Mouse (Mus musculus): ENCODE data around the gene Nono. TPM values are rescaled to one million over a fixed set of nuclear protein-coding genes. Genes with fewer than 3 reads are reported as not detected.
"Not testable (repeated sequence)": the region's sequence is repeated elsewhere in the genome, so short reads cannot be mapped to it uniquely, and the experiment has no call there.

Gene Nono
- polyA plus RNA-seq, 1 experiment, result 183 TPM

- no peaks in the 10 kb centered on the region for H3K79me2 ChIP-seq (ENCODE audit: control insufficient read depth, insufficient read depth)
- H3K4me2 ChIP-seq (ENCODE audit: low read depth), result peak overlapping the region; percentile 12
- no peak overlapping the region for H3K4me3 ChIP-seq
- TF ChIP-seq E2F4 (IDR thresholded peaks at IDR 0.05; ENCODE audit: insufficient read depth) (no peak), TCF12 (IDR thresholded peaks at IDR 0.05; ENCODE audit: insufficient read depth, poor library complexity, severe bottlenecking) (no peak), SRF (IDR thresholded peaks at IDR 0.05; ENCODE audit: control insufficient read depth, insufficient read length, low read depth) (no peak)
- no peaks in the 10 kb centered on the region for H3K27me3 ChIP-seq (ENCODE audit: control insufficient read depth, insufficient read depth, insufficient read length)
- H3ac ChIP-seq (ENCODE audit: control insufficient read depth, insufficient read length), result no peak overlapping the region
- H3K36me3 ChIP-seq (ENCODE audit: control insufficient read depth, insufficient read depth), result peaks cover 4% of the 10 kb centered on the region
These were observed 43.1 kb downstream of the Nono start for GRCm38 (mm10) chrX:101472202-101472601.

GRCm38 (mm10) chrX:101481604-101482350, 52.7 kb downstream of the Nono start:
- no peaks in the 10 kb centered on the region for H3K79me2 ChIP-seq (ENCODE audit: control insufficient read depth, insufficient read depth)
- no peak overlapping the region for H3K4me2 ChIP-seq (ENCODE audit: low read depth)
- H3ac ChIP-seq (ENCODE audit: control insufficient read depth, insufficient read length), result no peak overlapping the region
- H3K36me3 ChIP-seq (ENCODE audit: control insufficient read depth, insufficient read depth), result no peaks in the 10 kb centered on the region
- no peak overlapping the region for H3K4me3 ChIP-seq
- H3K27me3 ChIP-seq (ENCODE audit: control insufficient read depth, insufficient read depth, insufficient read length), result no peaks in the 10 kb centered on the region
- TF ChIP-seq TCF3 (IDR thresholded peaks at IDR 0.05; ENCODE audit: insufficient read length, low read depth) (no peak), CEBPB (IDR thresholded peaks at IDR 0.05; ENCODE audit: insufficient read depth, poor library complexity, severe bottlenecking) (no peak), MYOG (IDR thresholded peaks at IDR 0.05; ENCODE audit: control insufficient read depth in 1 of 3, insufficient read depth in 1 of 3, insufficient read length in 2 of 3, low read depth in 2 of 3) (no peak), SRF (IDR thresholded peaks at IDR 0.05; ENCODE audit: control insufficient read depth, insufficient read length, low read depth) (no peak), TCF12 (IDR thresholded peaks at IDR 0.05; ENCODE audit: insufficient read depth, poor library complexity, severe bottlenecking) (no peak), POLR2AphosphoS2 (IDR thresholded peaks at IDR 0.05; ENCODE audit: insufficient read length, low read depth) (no peak), USF1 (IDR thresholded peaks at IDR 0.05; ENCODE audit: low read depth) (no peak), REST (IDR thresholded peaks at IDR 0.05; ENCODE audit: insufficient read depth, insufficient read length) (no peak), POLR2A (IDR thresholded peaks at IDR 0.05; ENCODE audit: insufficient read length, low read depth) (no peak)

- not testable (repeated sequence) for H3K4me3 ChIP-seq; H3K27me3 ChIP-seq (ENCODE audit: control insufficient read depth, insufficient read depth, insufficient read length); H3ac ChIP-seq (ENCODE audit: control insufficient read depth, insufficient read length); H3K79me2 ChIP-seq (ENCODE audit: control insufficient read depth, insufficient read depth); H3K4me2 ChIP-seq (ENCODE audit: low read depth); H3K36me3 ChIP-seq (ENCODE audit: control insufficient read depth, insufficient read depth)
- TF ChIP-seq MYOG (IDR thresholded peaks at IDR 0.05; ENCODE audit: control insufficient read depth in 1 of 3, insufficient read depth in 1 of 3, insufficient read length in 2 of 3, low read depth in 2 of 3) (peak; percentile 63 to 82 (median 64)), MYOD1 (IDR thresholded peaks at IDR 0.05; ENCODE audit: control insufficient read depth in 1 of 3, insufficient read length in 2 of 3, low read depth in 2 of 3) (peak in 2 of 3 experiments; percentile 60 to 71)
These were observed 57.5 kb downstream of the Nono start for GRCm38 (mm10) chrX:101486487-101487152.

Other genes with a start within 250 kb of the Nono start
- gene Snx12, start 206.8 kb upstream of the Nono start, polyA plus RNA-seq (2012; fragmentation: generic; extraction: Trizol), result 46.3 TPM
- gene Foxo4, start 174.8 kb upstream of the Nono start, polyA plus RNA-seq (2012; fragmentation: generic; extraction: Trizol), result 20.0 TPM
- not detected for gene Gm614, start 165.3 kb upstream of the Nono start, polyA plus RNA-seq (2012; fragmentation: generic; extraction: Trizol)
- 4.5 TPM for gene Il2rg, start 161.1 kb upstream of the Nono start, polyA plus RNA-seq (2012; fragmentation: generic; extraction: Trizol)
- not detected for gene Gm20489, start 160.3 kb upstream of the Nono start, polyA plus RNA-seq (2012; fragmentation: generic; extraction: Trizol)
- gene Med12, start 155.3 kb upstream of the Nono start, polyA plus RNA-seq (2012; fragmentation: generic; extraction: Trizol), result 29.6 TPM
- not detected for gene Nlgn3, start 130.2 kb upstream of the Nono start, polyA plus RNA-seq (2012; fragmentation: generic; extraction: Trizol)
- gene Gjb1, start 52.9 kb upstream of the Nono start, polyA plus RNA-seq (2012; fragmentation: generic; extraction: Trizol), result not detected
- gene Zmym3, start 8.5 kb upstream of the Nono start, polyA plus RNA-seq (2012; fragmentation: generic; extraction: Trizol), result 16.9 TPM
- 114 TPM for gene Itgb1bp2, start 19.8 kb downstream of the Nono start, polyA plus RNA-seq (2012; fragmentation: generic; extraction: Trizol)
- 7.9 TPM for gene Taf1, start 103.4 kb downstream of the Nono start, polyA plus RNA-seq (2012; fragmentation: generic; extraction: Trizol)
- 33.5 TPM for gene Ogt, start 210.7 kb downstream of the Nono start, polyA plus RNA-seq (2012; fragmentation: generic; extraction: Trizol)

Data from myocyte (in vitro differentiated cells).